Mouse (Mus musculus) lung, adult 2 months (tissue): ENCODE data around the gene Thsd4.

Experiments used
- CTCF ChIP-seq: fragments of 200-500 bp; IDR thresholded peaks from 2 replicates; pipeline ENCODE4 v1.5.1; 2011; ENCODE audit warnings: mild to moderate bottlenecking, low read length, control low read depth; ENCODE audit not compliant: insufficient read depth
- POLR2A ChIP-seq: fragments of 200-500 bp; IDR thresholded peaks from 2 replicates; pipeline ENCODE4 v1.6.1; 2011; ENCODE audit warnings: low read depth, mild to moderate bottlenecking, control low read depth, low read length, borderline replicate concordance; ENCODE audit errors: extremely low read depth

- TF ChIP-seq CTCF: no peak
- TF ChIP-seq POLR2A: no peak
Measured at GRCm38 (mm10) chr9:59952515-59953070, 569.3 kb downstream of the Thsd4 start.
